Mouse (Mus musculus) liver, embryonic 14.5 days (tissue): ENCODE measurements at regions not wholly inside any gene's neighbourhood (a gene's known extent, or its start where the extent isn't known, plus 50 kb on each side); places are given as distances from the start of the nearest gene placed in this dataset.

ENCODE experiments used
- ATAC-seq: fragments of 200-750 bp; cut with Nextera tagmentation; 2 replicates; pipeline ENCODE4 v1.8.0; 2017; ENCODE audit warnings: moderate number of reproducible peaks, mild to moderate bottlenecking, moderate library complexity; ENCODE audit not compliant: insufficient read depth
- DNase-seq, 3 experiments: peaks; one replicate each; pipeline ENCODE4 v3.0.0-alpha.2; 2012 to 2013; ENCODE audit warnings: low read depth in 3 of 3, low spot score in 3 of 3
- H3K27ac ChIP-seq: fragments of 300-500 bp; sonication (generic); 2 replicates; pipeline ENCODE4 v1.5.1; 2014; ENCODE audit warnings: moderate library complexity, mild to moderate bottlenecking, control low read depth, inconsistent platforms
- H3K27me3 ChIP-seq: fragments of 300-500 bp; sonication (generic); 2 replicates; pipeline ENCODE4 v1.6.1; 2014; ENCODE audit warnings: mild to moderate bottlenecking, low read length, moderate library complexity; ENCODE audit not compliant: control insufficient read depth, insufficient read depth
- H3K36me3 ChIP-seq: fragments of 300-500 bp; sonication (generic); replicated peaks from 2 replicates; pipeline ENCODE4 v1.6.1; 2014; ENCODE audit warnings: low read depth; ENCODE audit not compliant: control insufficient read depth, insufficient read depth
- H3K4me1 ChIP-seq, 2 experiments: fragments of 200-500 bp in 1 of 2; fragments of 300-500 bp in 1 of 2; sonication (generic) in 1 of 2; replicated peaks; 2 replicates each; pipeline ENCODE4 v1.6.1; 2012 to 2014; ENCODE audit warnings: antibody characterized with exemption in 1 of 2, inconsistent platforms in 1 of 2, low read length in 1 of 2; ENCODE audit not compliant: control insufficient read depth in 2 of 2, insufficient read depth in 2 of 2
- H3K4me2 ChIP-seq: fragments of 300-500 bp; sonication (generic); 2 replicates; pipeline ENCODE4 v1.6.1; 2014; ENCODE audit warnings: low read depth, mild to moderate bottlenecking, control low read depth, moderate library complexity
- H3K4me3 ChIP-seq, 2 experiments: fragments of 200-500 bp in 1 of 2; fragments of 300-500 bp in 1 of 2; sonication (generic) in 1 of 2; 2 replicates each; pipeline ENCODE4 v1.5.1; 2012 to 2014; ENCODE audit warnings: low read depth in 2 of 2, low read length in 2 of 2, mild to moderate bottlenecking in 2 of 2, control low read depth in 1 of 2, inconsistent platforms in 1 of 2, moderate library complexity in 1 of 2; ENCODE audit not compliant: insufficient read depth in 1 of 2
- H3K9ac ChIP-seq: fragments of 300-500 bp; sonication (generic); replicated peaks from 2 replicates; pipeline ENCODE4 v1.6.1; 2014; ENCODE audit warnings: mild to moderate bottlenecking, control low read depth, moderate library complexity
- H3K9me3 ChIP-seq: fragments of 300-500 bp; sonication (generic); 2 replicates; pipeline ENCODE4 v1.6.1; 2016; ENCODE audit warnings: low read length, mixed read lengths; ENCODE audit not compliant: control insufficient read depth
- CTCF ChIP-seq: IDR thresholded peaks from 2 replicates; pipeline ENCODE4 v1.5.1; 2016; ENCODE audit warnings: antibody characterized with exemption, low read depth, control low read depth
- EP300 ChIP-seq: IDR thresholded peaks from 2 replicates; pipeline ENCODE4 v1.6.1; 2016; ENCODE audit warnings: antibody characterized with exemption, low read depth
- WGBS: fragments of 180-500 bp; shearing (Covaris S2); extraction: QIAGEN DNeasy Blood & Tissue Kit; methylation state at CpG from one replicate; pipeline ENCODE4 v1.1.7; 2014; ENCODE audit not compliant: insufficient replicate concordance; 5-methylcytosine and 5-hydroxymethylcytosine counted together

DNA sequence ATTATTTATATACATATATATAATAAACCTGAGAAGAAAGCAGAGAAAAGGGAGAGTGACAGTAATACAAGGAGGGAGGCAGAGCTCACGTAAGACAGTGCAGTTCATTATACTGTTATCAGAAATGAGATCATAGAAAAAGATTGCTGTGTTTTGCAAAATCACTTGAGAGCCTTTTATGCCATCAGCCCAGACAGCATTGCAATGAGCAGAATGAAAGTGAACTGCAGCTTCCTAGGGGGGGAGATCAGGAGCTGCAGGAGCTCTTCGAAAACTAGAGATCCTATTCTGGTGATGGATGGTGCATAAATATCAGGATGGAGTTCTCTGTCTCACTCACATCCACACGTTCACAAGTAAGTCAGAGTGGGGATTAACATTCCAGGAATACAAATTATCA is 401.6 kb upstream of the Tmprss15 start:
- H3K4me2 ChIP-seq: no peak overlapping the region
- no peaks in the 10 kb centered on the region for H3K9me3 ChIP-seq
- no peaks in the 10 kb centered on the region for H3K27me3 ChIP-seq
- ATAC-seq (no peak), DNase-seq (no peak)
- no peaks in the 10 kb centered on the region for H3K36me3 ChIP-seq
- no peak overlapping the region for H3K27ac ChIP-seq
- TF ChIP-seq EP300 (no peak), CTCF (no peak)
- H3K4me1 ChIP-seq: no peaks in the 10 kb centered on the region
- no peak overlapping the region for H3K4me3 ChIP-seq
- WGBS: 56% methylated on average over 3 of the region's 3 CpGs
- no peak overlapping the region for H3K9ac ChIP-seq

DNA sequence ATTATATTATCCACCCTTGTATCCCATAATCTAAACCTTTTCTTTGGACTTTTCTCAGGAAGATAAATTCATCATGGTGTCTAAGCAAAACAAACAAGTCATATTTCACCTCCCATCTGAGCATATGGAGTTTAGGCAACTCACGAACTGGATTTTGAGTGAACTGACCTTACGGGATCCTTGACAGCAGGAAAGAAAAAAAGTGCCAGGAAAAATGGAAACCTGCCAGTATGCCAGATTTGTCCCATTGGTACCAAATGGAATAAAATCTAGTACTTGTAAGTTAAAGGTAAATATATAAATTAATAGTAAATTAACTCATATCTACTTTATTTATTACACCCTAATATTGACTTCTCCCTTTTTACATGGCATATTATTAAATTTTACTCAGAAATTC is 360.0 kb upstream of the Tmprss15 start:
- no peak overlapping the region for H3K9ac ChIP-seq

DNA sequence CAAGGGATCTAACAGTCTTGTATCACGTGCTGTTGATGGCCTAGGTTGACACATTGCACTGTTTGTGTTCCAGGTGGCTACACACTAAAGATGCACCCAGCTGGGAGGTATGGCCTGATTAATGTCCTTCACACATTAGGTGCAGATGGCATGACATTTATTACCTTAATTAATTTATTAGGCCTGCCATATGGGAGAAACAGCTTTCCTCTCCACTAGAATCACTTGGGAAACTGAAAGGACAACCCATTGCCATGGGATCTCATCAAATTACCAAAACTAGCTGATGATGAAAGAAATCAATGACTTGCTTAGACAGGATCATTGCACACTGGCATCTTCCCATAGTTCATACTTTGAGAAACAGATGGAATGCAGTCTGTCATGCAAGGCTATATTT is 358.8 kb upstream of the Tmprss15 start:
- H3K36me3 ChIP-seq: no peaks in the 10 kb centered on the region
- no peak for ATAC-seq
- DNase-seq: no peak
- no peak overlapping the region for H3K4me2 ChIP-seq
- H3K9ac ChIP-seq: no peak overlapping the region
- 32% methylated on average over 1 of the region's 1 CpGs for WGBS
- H3K4me1 ChIP-seq: no peaks in the 10 kb centered on the region
- no peak for TF ChIP-seq CTCF
- no peak for TF ChIP-seq EP300
- no peaks in the 10 kb centered on the region for H3K9me3 ChIP-seq
- no peaks in the 10 kb centered on the region for H3K27me3 ChIP-seq
- H3K4me3 ChIP-seq: no peak overlapping the region
- no peak overlapping the region for H3K27ac ChIP-seq

More for the DNA sequence above, 360.0 kb upstream of the Tmprss15 start:
- ATAC-seq (no peak), DNase-seq (no peak)
- no peak for TF ChIP-seq CTCF
- TF ChIP-seq EP300: no peak
- H3K27ac ChIP-seq: no peak overlapping the region
- H3K9me3 ChIP-seq: no peaks in the 10 kb centered on the region
- WGBS: 56% methylated on average over 2 of the region's 2 CpGs
- no peaks in the 10 kb centered on the region for H3K27me3 ChIP-seq
- no peak overlapping the region for H3K4me3 ChIP-seq
- H3K4me1 ChIP-seq: no peaks in the 10 kb centered on the region
- H3K36me3 ChIP-seq: no peaks in the 10 kb centered on the region
- H3K4me2 ChIP-seq: no peak overlapping the region

DNA sequence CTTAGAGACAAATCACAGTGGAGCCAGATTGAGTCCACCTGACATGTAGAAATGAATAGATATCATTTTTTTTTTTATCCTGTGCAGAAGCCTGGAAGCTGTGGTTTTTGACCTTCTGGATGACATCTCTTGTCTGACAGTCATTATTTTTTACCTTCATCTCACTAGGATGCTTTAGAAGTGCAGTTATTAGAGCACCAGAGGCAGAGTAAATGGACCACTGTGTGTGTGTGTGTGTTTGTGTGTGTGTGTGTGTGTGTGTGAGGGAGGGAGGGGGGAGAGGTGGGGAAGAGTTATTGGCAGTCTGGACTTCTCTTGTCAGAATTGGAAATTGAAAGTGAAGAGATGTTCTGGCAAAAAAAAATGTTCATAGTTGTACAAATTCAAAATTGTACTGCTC is 316.5 kb upstream of the Tmprss15 start:
- no peaks in the 10 kb centered on the region for H3K4me1 ChIP-seq
- H3K27ac ChIP-seq: no peak overlapping the region
- no peak overlapping the region for H3K4me2 ChIP-seq
- H3K4me3 ChIP-seq: no peak overlapping the region
- H3K36me3 ChIP-seq: no peaks in the 10 kb centered on the region
- TF ChIP-seq CTCF (no peak), EP300 (no peak)
- H3K9me3 ChIP-seq: no peaks in the 10 kb centered on the region
- ATAC-seq (no peak), DNase-seq (no peak)
- no peak overlapping the region for H3K9ac ChIP-seq
- H3K27me3 ChIP-seq: no peaks in the 10 kb centered on the region

DNA sequence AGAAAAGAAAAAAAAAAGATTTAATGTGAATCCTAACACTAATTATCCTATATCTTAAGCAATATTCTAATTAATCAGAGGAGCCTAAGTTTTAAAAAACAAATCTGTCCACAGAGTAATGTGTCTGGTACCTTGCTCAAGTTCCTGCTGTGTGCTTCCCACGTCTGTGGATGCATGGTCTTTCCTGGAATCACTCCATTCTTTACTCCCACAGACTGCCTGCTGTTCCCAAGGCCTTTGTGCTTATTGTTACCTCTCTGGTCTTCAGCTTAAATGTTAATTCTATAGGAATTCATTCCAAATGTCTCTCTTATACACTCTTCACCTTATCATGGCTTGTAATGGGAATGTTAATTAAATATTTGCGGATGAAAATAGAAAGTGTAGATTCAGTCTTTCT is 315.3 kb upstream of the Tmprss15 start:
- Histone ChIP-seq H3K4me3 (no peak overlapping the region), H3K27me3 (no peaks in the 10 kb centered on the region), H3K27ac (no peak overlapping the region), H3K4me1 (no peaks in the 10 kb centered on the region), H3K9ac (no peak overlapping the region), H3K36me3 (no peaks in the 10 kb centered on the region), H3K4me2 (no peak overlapping the region), H3K9me3 (no peaks in the 10 kb centered on the region)
- ATAC-seq: no peak
- TF ChIP-seq EP300 (no peak), CTCF (no peak)
- DNase-seq: no peak
- WGBS: 43% methylated on average over 2 of the region's 2 CpGs

DNA sequence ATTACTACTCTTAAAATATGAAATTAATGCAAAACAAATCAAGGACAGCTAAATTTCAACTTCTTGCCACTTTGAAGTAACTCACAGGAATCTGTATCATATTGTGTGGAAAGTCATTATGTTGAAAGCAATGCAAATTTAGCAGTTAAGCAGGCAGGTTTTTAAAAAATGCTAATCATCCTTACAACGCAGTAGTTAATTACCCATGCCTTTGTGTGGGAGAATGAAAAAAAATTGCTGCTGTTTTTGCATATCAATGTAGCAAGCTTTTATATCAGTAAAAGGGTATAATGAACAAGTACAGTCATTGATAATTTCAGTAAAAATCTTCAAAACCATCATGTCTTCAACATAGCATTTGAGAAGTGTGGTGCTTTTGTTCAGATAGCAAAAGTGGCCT is 313.2 kb upstream of the Tmprss15 start:
- ATAC-seq: no peak
- WGBS: 66% methylated on average over 1 of the region's 1 CpGs

More for the DNA sequence above, 313.2 kb upstream of the Tmprss15 start:
- Histone ChIP-seq H3K9me3 (no peaks in the 10 kb centered on the region), H3K36me3 (no peaks in the 10 kb centered on the region), H3K9ac (no peak overlapping the region), H3K27me3 (no peaks in the 10 kb centered on the region), H3K4me1 (no peaks in the 10 kb centered on the region), H3K4me3 (no peak overlapping the region), H3K27ac (no peak overlapping the region), H3K4me2 (no peak overlapping the region)
- TF ChIP-seq CTCF (no peak), EP300 (no peak)
- DNase-seq: no peak
